Mouse (Mus musculus): ENCODE measurements around the gene Cacna2d3. TPM values are rescaled to one million over a fixed set of nuclear protein-coding genes. Genes with fewer than 3 reads are reported as not detected.

Cacna2d3 gene
- polyA plus RNA-seq, 1 experiment from 2014 or later: 0.45 TPM

DNA sequence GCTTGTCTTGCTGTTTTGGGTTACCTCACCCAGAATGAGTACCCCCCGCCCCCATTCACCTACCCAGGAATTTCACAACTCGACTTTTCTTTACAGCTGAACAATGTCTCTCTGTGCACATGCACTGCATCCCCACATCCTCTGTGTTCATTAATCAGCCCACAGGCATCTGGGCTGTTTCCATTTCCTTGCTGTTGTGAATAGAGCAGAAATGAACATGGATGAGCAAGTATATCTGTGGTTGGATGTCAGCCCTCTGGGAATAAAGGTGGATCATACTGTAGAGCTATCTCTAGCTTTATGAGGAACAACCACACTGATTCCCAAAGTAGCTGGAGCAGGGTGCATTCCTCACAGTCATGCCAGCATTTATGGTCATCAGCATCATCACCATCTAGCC is 139.7 kb downstream of the Cacna2d3 start:
- DNase-seq (no peak), ATAC-seq (ENCODE audit: insufficient read depth) (no peak)
- H3K4me2 ChIP-seq: no peak overlapping the region
- H3K36me3 ChIP-seq (ENCODE audit: insufficient read depth): no peaks in the 10 kb centered on the region
- no peak overlapping the region for H3K9ac ChIP-seq
- no peak for TF ChIP-seq CTCF (IDR thresholded peaks at IDR 0.05; ENCODE audit: low read depth)
- no peaks in the 10 kb centered on the region for H3K27me3 ChIP-seq (ENCODE audit: insufficient read depth, low read length)
- H3K9me3 ChIP-seq (ENCODE audit: low read depth, low read length): no peaks in the 10 kb centered on the region
- WGBS: 62% methylated on average over 2 of the region's 2 CpGs
- no peak overlapping the region for H3K27ac ChIP-seq (ENCODE audit: low read depth)
- no peaks in the 10 kb centered on the region for H3K4me1 ChIP-seq (ENCODE audit: insufficient read depth)
- no peak overlapping the region for H3K4me3 ChIP-seq (ENCODE audit: low read depth, low read length)

DNA sequence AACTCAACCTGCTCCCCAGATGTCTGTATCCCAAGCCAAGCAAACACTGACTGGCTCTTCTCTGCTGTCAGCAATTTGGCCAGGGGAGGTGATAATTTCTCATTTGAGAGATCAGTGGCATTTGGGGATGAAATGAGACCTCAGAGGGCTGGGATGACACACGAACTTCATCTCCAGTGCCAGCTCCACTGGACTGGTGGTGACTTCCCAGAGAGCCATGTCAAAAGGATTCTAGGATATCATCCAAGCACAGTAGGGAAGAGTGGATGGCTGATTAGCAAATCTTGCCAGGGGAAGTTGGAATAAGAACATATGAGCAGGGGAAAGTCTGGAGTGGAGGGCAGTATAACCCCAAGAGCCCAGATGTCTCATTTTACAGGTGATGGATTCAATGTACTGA is 143.9 kb downstream of the Cacna2d3 start:
- Histone ChIP-seq H3K27ac (ENCODE audit: low read depth) (no peak overlapping the region), H3K4me2 (no peak overlapping the region), H3K36me3 (ENCODE audit: insufficient read depth) (no peaks in the 10 kb centered on the region), H3K27me3 (ENCODE audit: insufficient read depth, low read length) (no peaks in the 10 kb centered on the region), H3K4me1 (ENCODE audit: insufficient read depth) (no peaks in the 10 kb centered on the region), H3K9ac (no peak overlapping the region), H3K4me3 (ENCODE audit: low read depth, low read length) (no peak overlapping the region), H3K9me3 (ENCODE audit: low read depth, low read length) (no peaks in the 10 kb centered on the region)
- TF ChIP-seq CTCF (IDR thresholded peaks at IDR 0.05; ENCODE audit: low read depth): no peak
- DNase-seq (no peak), ATAC-seq (ENCODE audit: insufficient read depth) (no peak)
- WGBS: 62% methylated on average over 1 of the region's 1 CpGs

DNA sequence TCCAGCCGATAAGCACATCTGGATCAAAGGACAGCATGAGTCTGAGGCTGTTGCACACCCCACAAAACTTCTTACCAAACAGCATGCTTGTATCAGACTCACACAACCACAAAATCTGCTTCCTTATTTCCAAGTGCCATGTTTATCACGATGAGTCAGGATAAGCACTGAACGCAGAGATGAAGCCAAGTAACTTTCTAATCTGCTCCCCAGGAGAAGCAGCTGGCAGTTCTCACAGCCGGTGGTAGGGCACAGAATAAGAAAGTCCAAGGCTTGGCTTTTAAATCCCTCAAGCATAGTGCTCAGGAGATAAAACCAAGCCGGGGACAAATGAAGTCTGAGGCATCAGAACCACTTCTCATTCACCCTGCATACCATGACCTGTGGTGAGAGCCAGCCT is 146.1 kb downstream of the Cacna2d3 start:
- Histone ChIP-seq H3K27me3 (ENCODE audit: insufficient read depth, low read length) (no peaks in the 10 kb centered on the region), H3K27ac (ENCODE audit: low read depth) (no peak overlapping the region), H3K9ac (no peak overlapping the region), H3K9me3 (ENCODE audit: low read depth, low read length) (no peaks in the 10 kb centered on the region), H3K4me3 (ENCODE audit: low read depth, low read length) (no peak overlapping the region), H3K4me1 (ENCODE audit: insufficient read depth) (no peaks in the 10 kb centered on the region), H3K4me2 (no peak overlapping the region), H3K36me3 (ENCODE audit: insufficient read depth) (no peaks in the 10 kb centered on the region)
- TF ChIP-seq CTCF (IDR thresholded peaks at IDR 0.05; ENCODE audit: low read depth): no peak
- ATAC-seq (ENCODE audit: insufficient read depth) (no peak), DNase-seq (peak; percentile 2)
- 53% methylated on average over 5 of the region's 5 CpGs for WGBS

DNA sequence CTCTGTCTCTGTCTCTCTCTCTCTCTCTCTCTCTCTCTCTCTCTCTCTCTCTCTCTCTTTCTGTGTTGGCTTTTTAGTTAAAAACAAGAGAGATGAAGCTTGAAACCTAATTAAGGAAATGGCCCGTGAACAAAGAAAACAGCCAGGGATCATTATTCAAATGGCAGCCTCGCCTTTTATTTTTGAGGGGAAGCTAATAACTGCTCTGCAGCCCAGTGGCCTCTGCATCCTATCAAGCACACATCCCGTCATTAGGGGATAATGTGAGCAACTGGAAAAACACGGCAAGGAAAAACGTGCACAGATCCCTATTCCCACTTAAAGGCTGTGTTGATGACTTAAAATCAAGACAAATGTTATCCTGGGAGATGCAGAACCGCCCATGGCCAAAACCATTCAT is 159.0 kb downstream of the Cacna2d3 start:
- Histone ChIP-seq H3K27ac (ENCODE audit: low read depth) (no peak overlapping the region), H3K4me1 (ENCODE audit: insufficient read depth) (no peaks in the 10 kb centered on the region), H3K36me3 (ENCODE audit: insufficient read depth) (no peaks in the 10 kb centered on the region), H3K4me2 (no peak overlapping the region), H3K27me3 (ENCODE audit: insufficient read depth, low read length) (no peaks in the 10 kb centered on the region), H3K9ac (no peak overlapping the region), H3K9me3 (ENCODE audit: low read depth, low read length) (no peaks in the 10 kb centered on the region), H3K4me3 (ENCODE audit: low read depth, low read length) (no peak overlapping the region)
- DNase-seq (peak; percentile 2), ATAC-seq (ENCODE audit: insufficient read depth) (no peak)
- WGBS: 42% methylated on average over 6 of the region's 6 CpGs
- no peak for TF ChIP-seq CTCF (IDR thresholded peaks at IDR 0.05; ENCODE audit: low read depth)

DNA sequence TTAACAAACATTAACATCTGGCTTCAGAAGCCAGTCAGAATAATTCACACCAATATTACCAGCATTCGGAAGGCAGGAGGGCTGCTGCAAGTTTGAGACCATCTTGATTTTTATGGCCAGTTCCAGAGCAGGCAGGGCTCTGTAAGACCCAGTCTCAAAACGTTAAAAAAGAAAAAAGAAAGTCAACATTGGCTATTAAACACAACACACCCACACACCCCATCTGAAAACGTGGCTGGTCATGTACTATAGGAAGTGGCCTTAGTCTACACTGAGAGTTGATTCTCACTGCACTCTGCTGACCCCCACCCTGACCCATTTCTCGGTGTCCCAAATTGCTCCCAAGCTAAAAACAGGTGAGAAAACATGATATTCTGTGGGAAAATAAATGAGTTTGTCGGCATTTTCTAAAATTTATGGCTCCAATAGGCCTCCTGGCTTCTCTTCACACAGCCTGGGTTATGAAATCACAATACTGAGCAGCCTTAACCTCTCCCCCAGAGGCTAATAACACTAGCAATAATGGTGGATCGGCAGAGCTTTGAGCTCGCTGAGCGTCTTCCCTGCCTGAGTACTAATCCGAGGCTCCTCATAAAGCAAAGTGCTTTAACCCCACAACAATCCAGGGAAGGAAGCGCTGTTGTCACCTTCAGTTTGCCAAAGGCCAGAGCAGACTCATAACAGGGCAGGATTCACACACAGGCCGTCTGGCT is 160.4 kb downstream of the Cacna2d3 start:
- no peaks in the 10 kb centered on the region for H3K36me3 ChIP-seq (ENCODE audit: insufficient read depth)
- DNase-seq: no peak

DNA sequence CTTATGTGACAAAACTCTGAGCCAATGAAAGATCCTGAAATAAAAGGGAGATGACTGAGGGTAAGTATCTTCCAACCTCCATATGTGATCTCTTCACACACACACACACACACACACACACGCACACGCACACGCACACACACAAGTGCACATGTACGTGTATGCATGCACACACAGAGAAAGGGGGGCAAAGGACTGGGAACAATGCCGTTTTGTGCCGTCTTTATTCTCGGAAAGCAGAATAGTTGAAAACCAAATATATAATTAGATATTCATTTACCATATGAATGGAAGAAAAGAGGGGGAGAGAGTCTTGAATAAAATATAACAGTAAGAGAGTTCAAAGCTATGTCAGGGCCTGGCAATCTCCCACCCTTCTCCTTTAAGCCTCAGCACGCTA is 163.2 kb downstream of the Cacna2d3 start:
- H3K27me3 ChIP-seq (ENCODE audit: insufficient read depth, low read length): no peaks in the 10 kb centered on the region
- H3K9me3 ChIP-seq (ENCODE audit: low read depth, low read length): no peaks in the 10 kb centered on the region
- H3K4me3 ChIP-seq (ENCODE audit: low read depth, low read length): no peak overlapping the region
- no peak overlapping the region for H3K9ac ChIP-seq
- no peaks in the 10 kb centered on the region for H3K36me3 ChIP-seq (ENCODE audit: insufficient read depth)
- TF ChIP-seq CTCF (IDR thresholded peaks at IDR 0.05; ENCODE audit: low read depth): no peak
- DNase-seq (no peak), ATAC-seq (ENCODE audit: insufficient read depth) (no peak)
- H3K4me2 ChIP-seq: no peak overlapping the region
- H3K27ac ChIP-seq (ENCODE audit: low read depth): no peak overlapping the region
- WGBS: 88% methylated on average over 8 of the region's 8 CpGs
- no peaks in the 10 kb centered on the region for H3K4me1 ChIP-seq (ENCODE audit: insufficient read depth)

More for the DNA sequence above, 160.4 kb downstream of the Cacna2d3 start:
- Histone ChIP-seq H3K4me3 (ENCODE audit: low read depth, low read length) (no peak overlapping the region), H3K27me3 (ENCODE audit: insufficient read depth, low read length) (no peaks in the 10 kb centered on the region), H3K9ac (no peak overlapping the region), H3K4me1 (ENCODE audit: insufficient read depth) (no peaks in the 10 kb centered on the region), H3K9me3 (ENCODE audit: low read depth, low read length) (no peaks in the 10 kb centered on the region), H3K4me2 (no peak overlapping the region), H3K27ac (ENCODE audit: low read depth) (no peak overlapping the region)
- 70% methylated on average over 11 of the region's 11 CpGs for WGBS
- ATAC-seq (ENCODE audit: insufficient read depth): no peak
- TF ChIP-seq CTCF (IDR thresholded peaks at IDR 0.05; ENCODE audit: low read depth): no peak

DNA sequence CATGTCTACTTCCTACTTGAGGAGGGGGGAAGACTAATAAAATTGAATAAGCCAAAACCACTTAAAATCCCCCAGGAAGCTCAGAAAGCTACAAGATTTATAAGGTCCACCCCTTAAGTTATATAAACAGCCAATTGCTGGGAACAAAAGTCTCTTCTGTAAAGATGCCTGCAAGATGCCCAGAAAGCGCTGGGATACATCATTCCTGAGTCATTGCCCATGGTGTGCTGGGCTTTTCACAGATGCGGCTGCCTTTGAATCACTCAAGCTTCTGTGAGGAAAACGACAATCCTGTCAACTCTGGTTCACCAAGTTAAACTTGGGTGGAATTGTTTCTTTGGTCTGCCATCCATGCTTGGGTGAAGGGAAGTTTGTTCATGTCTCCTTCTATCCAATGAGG is 165.5 kb downstream of the Cacna2d3 start:
- Histone ChIP-seq H3K27me3 (ENCODE audit: insufficient read depth, low read length) (no peaks in the 10 kb centered on the region), H3K9ac (no peak overlapping the region), H3K27ac (ENCODE audit: low read depth) (no peak overlapping the region), H3K4me3 (ENCODE audit: low read depth, low read length) (no peak overlapping the region), H3K4me1 (ENCODE audit: insufficient read depth) (no peaks in the 10 kb centered on the region), H3K4me2 (no peak overlapping the region), H3K36me3 (ENCODE audit: insufficient read depth) (no peaks in the 10 kb centered on the region), H3K9me3 (ENCODE audit: low read depth, low read length) (no peaks in the 10 kb centered on the region)
- ATAC-seq (ENCODE audit: insufficient read depth): no peak
- WGBS: 77% methylated on average over 3 of the region's 3 CpGs
- no peak for TF ChIP-seq CTCF (IDR thresholded peaks at IDR 0.05; ENCODE audit: low read depth)
- DNase-seq: no peak
